9 mouse cellular contexts compared by ENCODE assay signal in the genomic region with DNA sequence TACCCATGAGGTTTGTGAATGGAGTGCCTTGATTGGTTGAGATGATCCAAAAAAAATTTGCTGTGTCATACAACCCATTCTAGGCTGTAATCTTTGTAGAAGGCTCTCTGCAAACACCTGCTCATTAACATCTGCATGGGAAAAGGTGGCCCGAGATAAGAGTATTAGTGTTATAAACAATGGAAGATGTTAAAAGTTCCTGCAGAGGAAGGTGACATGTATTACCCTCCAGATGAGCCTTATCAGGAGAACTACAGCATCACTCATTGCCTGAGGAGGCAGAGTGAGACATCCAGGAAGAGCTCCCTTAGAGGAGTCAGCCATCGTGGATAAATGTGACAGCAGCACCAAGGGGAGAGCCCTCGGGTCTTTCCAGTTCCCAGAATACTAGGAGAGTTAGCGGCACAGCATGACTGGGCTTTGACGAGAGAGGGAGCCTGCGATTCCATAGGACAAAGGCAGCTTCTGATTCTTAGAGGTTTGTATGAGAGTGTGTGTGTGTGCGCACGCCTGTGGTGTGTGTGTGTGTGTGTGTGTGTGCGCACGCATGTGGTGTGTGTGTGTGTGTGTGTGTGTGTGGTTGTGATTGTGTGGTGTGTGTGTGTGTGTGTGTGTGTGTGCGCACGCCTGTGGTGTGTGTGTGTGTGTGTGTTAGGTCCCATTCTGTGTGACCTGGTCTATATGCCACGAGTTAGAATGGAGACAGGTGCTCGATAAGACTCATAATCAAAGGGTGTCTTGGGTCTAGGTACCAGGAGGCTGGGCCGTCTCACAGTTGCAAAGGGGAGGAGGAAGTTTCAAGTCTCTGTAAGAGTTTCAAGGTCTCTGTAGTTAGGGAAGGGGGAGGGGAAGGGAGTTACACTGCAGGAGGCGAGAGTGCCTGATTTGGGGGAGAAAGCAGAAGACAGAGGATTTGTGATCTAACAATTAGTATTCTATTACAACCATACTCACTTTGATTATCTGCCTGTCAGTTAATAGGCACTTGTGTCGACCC. TPM values are rescaled to one million over a fixed set of nuclear protein-coding genes. Genes with fewer than 3 reads are reported as not detected.
DNase-seq lines count a peak whose midpoint lies in the region; ATAC-seq and TF ChIP-seq lines count a peak whose summit lies in the region.
"Had no signal": no experiment of that assay in that cellular context is flagged by ENCODE, and none has a peak within 500 bp of the region (broad histone marks: within the 10 kb centered on the region; RNA-seq: fewer than 3 reads in every experiment).

No protein-coding gene starts in this region.

- no peaks in the 10 kb centered on the region for H3K4me1 ChIP-seq in lung, postnatal 0 days (ENCODE audit: insufficient read depth, low read depth, low read length)
- no peaks in the 10 kb centered on the region for H3K4me1 ChIP-seq in hindbrain, embryonic 11.5 days (replicated peaks; ENCODE audit: control insufficient read depth, insufficient read depth, low read length)
- H3K4me1 ChIP-seq in midbrain, embryonic 10.5 days = peaks cover 8% of the 10 kb centered on the region
- no peaks in the 10 kb centered on the region; the same call in 1 of the 2 replicates for H3K4me1 ChIP-seq in cerebellum, adult 2 months (ENCODE audit: control insufficient read depth, insufficient read depth, low read length)

- no peak overlapping the region for H3K4me2 ChIP-seq in lung, postnatal 0 days (replicated peaks; ENCODE audit: low read depth, low read length)
- no peak overlapping the region for H3K4me2 ChIP-seq in hindbrain, embryonic 11.5 days (replicated peaks; ENCODE audit: low read depth, low read length)

- H3K36me3 ChIP-seq in lung, postnatal 0 days (ENCODE audit: insufficient read depth, low read length) = no peaks in the 10 kb centered on the region
- H3K36me3 ChIP-seq in hindbrain, embryonic 11.5 days (ENCODE audit: control insufficient read depth, insufficient read depth, low read length) = no peaks in the 10 kb centered on the region
- no peaks in the 10 kb centered on the region for H3K36me3 ChIP-seq in midbrain, embryonic 10.5 days

- no peak for DNase-seq in lung, postnatal 0 days (ENCODE audit: low spot score)
- no peak for DNase-seq in lung, postnatal 10 days
- peak; percentile 7 for DNase-seq in hindbrain, embryonic 11.5 days (ENCODE audit: low spot score)
- peak; percentile 29 for DNase-seq in midbrain, embryonic 10.5 days (ENCODE audit: low spot score)
- no peak for DNase-seq in adipocyte (ENCODE audit: low spot score)
- DNase-seq in ovary, postnatal 14 days (ENCODE audit: low spot score) = no peak
- DNase-seq in natural killer cell, adult 2 months (ENCODE audit: low spot score in 2 of 2) = no peak
- DNase-seq in cerebellum, adult 2 months = no peak
- DNase-seq: lung, postnatal 4 days had no signal

- H3K9me3 ChIP-seq in lung, postnatal 0 days (ENCODE audit: low read length) = no peaks in the 10 kb centered on the region
- H3K9me3 ChIP-seq in hindbrain, embryonic 11.5 days (ENCODE audit: control insufficient read depth, low read length) = no peaks in the 10 kb centered on the region
- H3K9me3 ChIP-seq in midbrain, embryonic 10.5 days (replicated peaks) = peaks cover 3% of the 10 kb centered on the region; the same call in 1 of the 2 replicates

- WGBS in lung, postnatal 0 days = 47% methylated on average over 13 of the region's 17 CpGs
- 78% methylated on average over 16 of the region's 17 CpGs for WGBS in hindbrain, embryonic 11.5 days
- WGBS in midbrain, embryonic 10.5 days = 78% methylated on average over 17 of the region's 17 CpGs
- 68% methylated on average over 17 of the region's 17 CpGs for WGBS in cerebellum, adult 2 months

- no peak for TF ChIP-seq POLR2A in cerebellum, adult 2 months (IDR thresholded peaks at IDR 0.05; ENCODE audit: borderline replicate concordance, insufficient read depth, low read length)

- no peak for TF ChIP-seq CTCF in lung, postnatal 0 days (IDR thresholded peaks at IDR 0.05)
- no peak for TF ChIP-seq CTCF in cerebellum, adult 2 months (IDR thresholded peaks at IDR 0.05; ENCODE audit: borderline replicate concordance, insufficient read depth, low read depth, low read length)

- H3K4me3 ChIP-seq in lung, postnatal 0 days (ENCODE audit: low read depth, low read length) = no peak overlapping the region
- no peak overlapping the region for H3K4me3 ChIP-seq in hindbrain, embryonic 11.5 days (ENCODE audit: low read depth, low read length)
- H3K4me3 ChIP-seq in midbrain, embryonic 10.5 days = no peak overlapping the region
- no peak overlapping the region for H3K4me3 ChIP-seq in cerebellum, adult 2 months (replicated peaks; ENCODE audit: insufficient read depth, low read depth, low read length)

- TF ChIP-seq EP300 in lung, postnatal 0 days (IDR thresholded peaks at IDR 0.05) = no peak

- H3K27ac ChIP-seq in lung, postnatal 0 days (ENCODE audit: low read length) = no peak overlapping the region
- H3K27ac ChIP-seq in hindbrain, embryonic 11.5 days (ENCODE audit: low read depth, low read length) = no peak overlapping the region
- no peak overlapping the region for H3K27ac ChIP-seq in midbrain, embryonic 10.5 days (replicated peaks)
- H3K27ac ChIP-seq in cerebellum, adult 2 months (ENCODE audit: insufficient read depth, low read length) = no peak overlapping the region

- H3K9ac ChIP-seq in lung, postnatal 0 days (replicated peaks; ENCODE audit: low read depth) = no peak overlapping the region
- no peak overlapping the region for H3K9ac ChIP-seq in hindbrain, embryonic 11.5 days (ENCODE audit: low read depth, low read length)

- H3K27me3 ChIP-seq in lung, postnatal 0 days (replicated peaks; ENCODE audit: insufficient read depth, low read length) = no peaks in the 10 kb centered on the region
- no peaks in the 10 kb centered on the region for H3K27me3 ChIP-seq in hindbrain, embryonic 11.5 days (ENCODE audit: control insufficient read depth, insufficient read depth, low read length)
- no peaks in the 10 kb centered on the region for H3K27me3 ChIP-seq in midbrain, embryonic 10.5 days (ENCODE audit: low read depth, poor library complexity, severe bottlenecking)
- H3K27me3 ChIP-seq in cerebellum, adult 2 months (ENCODE audit: control insufficient read depth, insufficient read depth, low read length) = no peaks in the 10 kb centered on the region

- ATAC-seq in lung, postnatal 0 days = peak; percentile 73
- ATAC-seq in hindbrain, embryonic 11.5 days (ENCODE audit: low FRiP score) = peak; percentile 89

RNA-seq across cellular contexts. Expression of gene Rec114, which starts 23.5 kb away (rescaled TPM):
- 5.0 and 6.2 TPM in 2 replicates for polyA plus RNA-seq in lung, postnatal 0 days (2015; fragmentation: Nextera tagmentation; extraction: Ambion mirVana)
- 1.3 and 1.6 TPM in 2 replicates for polyA plus RNA-seq in hindbrain, embryonic 11.5 days (2014; fragmentation: Nextera tagmentation; extraction: Ambion mirVana)
- 1.3 TPM in 2 replicates for polyA plus RNA-seq in midbrain, embryonic 10.5 days (2016; fragmentation: Nextera tagmentation; extraction: Ambion mirVana)
- 1.0 and 1.5 TPM in 2 replicates for polyA plus RNA-seq in cerebellum, adult 2 months (2012; rRNA removed)

RNA-seq across cellular contexts. Expression of gene Hcn4, which starts 56.0 kb away (rescaled TPM):
- 0.06 and 0.11 TPM in 2 replicates for polyA plus RNA-seq in lung, postnatal 0 days (2015; fragmentation: Nextera tagmentation; extraction: Ambion mirVana)
- polyA plus RNA-seq in hindbrain, embryonic 11.5 days (2014; fragmentation: Nextera tagmentation; extraction: Ambion mirVana) = 1.3 and 1.5 TPM in 2 replicates
- polyA plus RNA-seq in midbrain, embryonic 10.5 days (2016; fragmentation: Nextera tagmentation; extraction: Ambion mirVana) = 0.42 and 0.65 TPM in 2 replicates
- 4.1 and 4.9 TPM in 2 replicates for polyA plus RNA-seq in cerebellum, adult 2 months (2012; rRNA removed)

Comparison
In these comparisons a context has a peak if more than half of its experiments do, and no peak if none do; other contexts are left out.
1. DNase-seq: peak in hindbrain, embryonic 11.5 days (single experiment) and midbrain, embryonic 10.5 days (single experiment); none in lung, postnatal 0 days (single experiment), lung, postnatal 10 days (single experiment), adipocyte (single experiment), ovary, postnatal 14 days (single experiment), natural killer cell, adult 2 months (0 of 2) and cerebellum, adult 2 months (0 of 2).